Mouse (Mus musculus) limb, embryonic 14.5 days (tissue): ENCODE measurements at regions not wholly inside any gene's neighbourhood (a gene's known extent, or its start where the extent isn't known, plus 50 kb on each side); places are given as distances from the start of the nearest gene placed in this dataset.

Experiments
- ATAC-seq: fragments of 200-750 bp; cut with Nextera tagmentation; 2 replicates; pipeline ENCODE4 v1.8.0; 2017; ENCODE audit warnings: low read depth, moderate number of reproducible peaks, moderate TSS enrichment; ENCODE audit not compliant: low FRiP score
- DNase-seq: peaks from one replicate; pipeline ENCODE4 v3.0.0-alpha.2; 2015; ENCODE audit warnings: low spot score
- H3K27ac ChIP-seq: fragments of 300-500 bp; sonication (generic); replicated peaks from 2 replicates; pipeline ENCODE4 v1.5.1; 2014; ENCODE audit warnings: low read depth, mild to moderate bottlenecking, low read length, moderate library complexity, mixed read lengths
- H3K27me3 ChIP-seq: fragments of 300-500 bp; sonication (generic); 2 replicates; pipeline ENCODE4 v1.6.1; 2014; ENCODE audit warnings: low read length, mixed read lengths; ENCODE audit not compliant: control insufficient read depth, insufficient read depth
- H3K36me3 ChIP-seq: fragments of 300-500 bp; sonication (generic); 2 replicates; pipeline ENCODE4 v1.6.1; 2014; ENCODE audit warnings: mild to moderate bottlenecking, low read length, moderate library complexity, mixed read lengths; ENCODE audit not compliant: control insufficient read depth, insufficient read depth
- H3K4me1 ChIP-seq: fragments of 300-500 bp; sonication (generic); 2 replicates; pipeline ENCODE4 v1.6.1; 2014; ENCODE audit warnings: antibody characterized with exemption, low read length, mixed read lengths; ENCODE audit not compliant: control insufficient read depth, insufficient read depth
- H3K4me2 ChIP-seq: fragments of 300-500 bp; sonication (generic); replicated peaks from 2 replicates; pipeline ENCODE4 v1.6.1; 2014; ENCODE audit warnings: low read depth, mild to moderate bottlenecking, low read length, moderate library complexity; ENCODE audit not compliant: severe bottlenecking
- H3K4me3 ChIP-seq: fragments of 300-500 bp; sonication (generic); replicated peaks from 2 replicates; pipeline ENCODE4 v1.5.1; 2014; ENCODE audit warnings: low read length
- H3K9ac ChIP-seq: fragments of 300-500 bp; sonication (generic); 2 replicates; pipeline ENCODE4 v1.6.1; 2014; ENCODE audit warnings: mild to moderate bottlenecking, low read depth, low read length, moderate library complexity; ENCODE audit not compliant: severe bottlenecking
- H3K9me3 ChIP-seq: fragments of 300-500 bp; sonication (generic); 2 replicates; pipeline ENCODE4 v1.6.1; 2016; ENCODE audit warnings: low read length; ENCODE audit not compliant: control insufficient read depth
- POLR2A ChIP-seq: fragments of 200-500 bp; IDR thresholded peaks from 2 replicates; pipeline ENCODE4 v1.8.0; 2012; ENCODE audit warnings: inconsistent platforms, mild to moderate bottlenecking, moderate library complexity, borderline replicate concordance; ENCODE audit not compliant: insufficient read depth, insufficient read length; ENCODE audit errors: extremely low read depth
- WGBS: fragments of 180-500 bp; shearing (Covaris S2); extraction: QIAGEN DNeasy Blood & Tissue Kit; methylation state at CpG from one replicate; pipeline ENCODE4 v1.1.7; 2014; 5-methylcytosine and 5-hydroxymethylcytosine counted together

DNA sequence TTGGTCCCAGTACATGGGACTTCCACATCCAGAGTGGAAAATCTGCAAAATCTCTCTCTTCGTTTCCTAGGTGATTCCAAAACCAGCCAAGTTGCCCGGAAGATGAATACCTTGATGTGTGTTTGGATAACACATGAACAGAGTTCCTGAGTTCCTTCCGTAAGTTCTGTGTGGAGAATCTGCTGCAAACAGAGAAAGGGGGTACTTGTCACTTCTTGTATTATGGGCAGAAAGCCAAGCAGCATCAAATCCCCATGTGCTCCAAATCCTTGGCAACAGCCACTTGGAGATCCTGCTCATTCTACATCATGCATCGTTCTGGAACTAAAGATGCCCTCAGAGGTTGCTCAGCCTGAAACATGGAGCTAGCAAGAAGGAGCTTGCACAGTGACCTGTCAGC is 111.1 kb upstream of the Irx5 start:
- 77% methylated on average over 4 of the region's 4 CpGs for WGBS
- H3K27me3 ChIP-seq = no peaks in the 10 kb centered on the region

DNA sequence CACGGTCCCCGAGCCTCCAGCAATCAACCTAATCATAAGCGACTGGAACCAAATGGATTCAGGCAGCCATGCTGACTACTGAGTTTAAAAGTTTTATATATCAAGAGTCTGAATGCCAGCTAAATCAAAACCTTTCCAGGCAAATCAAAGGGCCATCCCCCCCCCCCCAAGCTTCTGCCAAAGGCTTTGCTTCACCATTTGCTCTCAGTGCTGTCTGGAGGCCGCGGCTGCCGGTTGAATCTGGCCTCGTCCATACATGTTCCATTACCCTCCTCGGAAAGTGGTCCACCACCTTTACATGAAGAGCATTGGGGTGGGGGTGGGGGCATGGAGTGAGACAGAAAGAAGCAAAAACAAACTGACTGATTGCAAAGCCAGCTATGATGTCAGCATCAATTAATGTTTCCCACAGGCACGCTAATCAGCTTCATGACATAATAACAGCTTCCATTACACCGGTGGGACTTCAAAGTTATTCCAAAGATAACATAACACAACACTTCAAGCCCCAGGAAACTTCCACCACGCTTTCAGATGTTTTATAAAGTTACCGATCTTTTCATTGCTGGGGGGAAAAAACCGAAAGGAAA is 116.6 kb upstream of the Irx5 start:
- H3K27me3 ChIP-seq = no peaks in the 10 kb centered on the region
- no peaks in the 10 kb centered on the region for H3K9me3 ChIP-seq
- H3K36me3 ChIP-seq = no peaks in the 10 kb centered on the region
- no peak overlapping the region for H3K4me3 ChIP-seq
- no peaks in the 10 kb centered on the region for H3K4me1 ChIP-seq
- 57% methylated on average over 13 of the region's 13 CpGs for WGBS
- no peak overlapping the region for H3K27ac ChIP-seq
- no peak for DNase-seq
- ATAC-seq = no peak
- TF ChIP-seq POLR2A = no peak
- H3K9ac ChIP-seq = no peak overlapping the region
- no peak overlapping the region for H3K4me2 ChIP-seq

More for the DNA sequence above, 111.1 kb upstream of the Irx5 start:
- Histone ChIP-seq H3K4me3 (no peak overlapping the region), H3K4me1 (no peaks in the 10 kb centered on the region), H3K4me2 (no peak overlapping the region), H3K27ac (no peak overlapping the region), H3K36me3 (no peaks in the 10 kb centered on the region), H3K9me3 (no peaks in the 10 kb centered on the region), H3K9ac (no peak overlapping the region)
- ATAC-seq (no peak), DNase-seq (no peak)
- TF ChIP-seq POLR2A = no peak

DNA sequence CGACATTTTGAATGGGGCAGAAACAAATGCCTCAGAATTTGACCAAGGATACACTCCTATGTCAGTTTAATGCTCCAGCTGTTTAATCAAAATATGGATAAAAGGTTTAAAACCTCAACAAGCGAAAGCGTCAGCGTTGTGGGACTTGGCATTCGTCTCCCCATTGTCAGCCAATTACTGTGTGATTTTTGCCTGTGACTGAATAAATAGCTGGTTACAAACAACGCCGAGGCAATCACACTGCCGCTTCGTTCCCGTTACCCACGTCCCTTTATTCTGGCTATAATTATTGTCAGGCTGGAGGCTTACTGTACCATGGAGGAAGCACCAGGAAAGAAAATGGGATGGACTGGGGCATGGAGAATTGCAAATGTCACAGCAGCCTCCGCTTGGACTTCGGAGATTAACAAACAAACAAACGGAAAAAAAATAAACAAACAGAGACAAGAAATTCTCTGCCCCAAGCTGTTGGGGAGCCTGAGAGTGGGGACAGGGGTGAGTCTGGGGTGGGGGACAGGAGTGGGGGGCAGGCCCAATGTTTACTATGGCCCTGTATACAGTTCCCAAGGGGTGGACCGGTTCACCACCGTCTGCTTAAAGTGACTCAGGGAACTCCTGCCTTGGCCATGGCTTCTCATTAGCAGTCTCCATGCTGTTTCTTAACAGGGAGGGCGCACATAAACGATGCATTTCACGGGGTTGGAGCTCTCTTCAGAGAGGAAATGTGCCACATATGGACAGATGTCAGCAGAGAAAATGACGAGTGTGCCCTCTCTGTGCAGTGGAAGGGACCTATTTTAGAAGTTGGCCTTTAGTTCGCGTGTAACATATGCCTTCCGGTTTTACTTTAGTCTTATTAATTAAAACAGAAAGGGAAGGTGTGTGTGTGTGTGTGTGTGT is 125.8 kb upstream of the Irx5 start:
- no peak overlapping the region for H3K4me3 ChIP-seq
- no peaks in the 10 kb centered on the region for H3K36me3 ChIP-seq
- WGBS = 53% methylated on average over 23 of the region's 23 CpGs
- H3K9ac ChIP-seq = no peak overlapping the region
- DNase-seq (no peak), ATAC-seq (no peak)
- no peaks in the 10 kb centered on the region for H3K4me1 ChIP-seq
- H3K4me2 ChIP-seq = no peak overlapping the region
- no peak overlapping the region for H3K27ac ChIP-seq
- no peak for TF ChIP-seq POLR2A
- no peaks in the 10 kb centered on the region for H3K27me3 ChIP-seq
- H3K9me3 ChIP-seq = no peaks in the 10 kb centered on the region

- TF ChIP-seq POLR2A = no peak
- no peaks in the 10 kb centered on the region for H3K9me3 ChIP-seq
- WGBS = 87% methylated on average over 2 of the region's 2 CpGs
- no peak overlapping the region for H3K4me3 ChIP-seq
- H3K27ac ChIP-seq = no peak overlapping the region
- no peaks in the 10 kb centered on the region for H3K27me3 ChIP-seq
- ATAC-seq = no peak
- H3K4me2 ChIP-seq = no peak overlapping the region
- DNase-seq = no peak
- no peaks in the 10 kb centered on the region for H3K36me3 ChIP-seq
- H3K4me1 ChIP-seq = no peaks in the 10 kb centered on the region
- H3K9ac ChIP-seq = no peak overlapping the region
These were observed 127.9 kb upstream of the Irx5 start for GRCm38 (mm10) chr8:92229526-92229925.

- ATAC-seq = no peak
These were observed 132.5 kb upstream of the Irx5 start for GRCm38 (mm10) chr8:92224929-92225328.

More at GRCm38 (mm10) chr8:92224929-92225328, 132.5 kb upstream of the Irx5 start:
- Histone ChIP-seq H3K9ac (no peak overlapping the region), H3K9me3 (no peaks in the 10 kb centered on the region), H3K4me2 (no peak overlapping the region), H3K4me1 (no peaks in the 10 kb centered on the region), H3K36me3 (no peaks in the 10 kb centered on the region), H3K27ac (no peak overlapping the region), H3K27me3 (no peaks in the 10 kb centered on the region), H3K4me3 (no peak overlapping the region)
- no peak for TF ChIP-seq POLR2A
- 88% methylated on average over 3 of the region's 3 CpGs for WGBS
- DNase-seq = no peak
